Mouse (Mus musculus) hematopoietic stem cell, adult 5-6 weeks (primary cell): ENCODE measurements around the gene Agtpbp1. TPM values are rescaled to one million over a fixed set of nuclear protein-coding genes. Genes with fewer than 3 reads are reported as not detected.
A peak's percentile ranks its signal among the peaks of the same experiment; 100 is the strongest.

Source experiments
- ATAC-seq, 2 experiments: fragments of 125-278 bp in 1 of 2; replicated peaks in 1 of 2; 2 replicates each; pipeline ENCODE4 v1.8.0; 2016 to 2017; ENCODE audit warnings: inconsistent platforms in 2 of 2, mild to moderate bottlenecking in 2 of 2, moderate number of reproducible peaks in 2 of 2, low read depth in 1 of 2, moderate TSS enrichment in 1 of 2; ENCODE audit not compliant: low FRiP score in 2 of 2, poor library complexity in 2 of 2, severe bottlenecking in 2 of 2, insufficient read depth in 1 of 2, low TSS enrichment in 1 of 2
- total RNA-seq: library from RNA; stranded (forward); fragments of 172-1452, 232-1000 nt; gene quantifications from 2 replicates; pipeline ENCODE4 v1.2.3, GENCODE M21; 2017

Agtpbp1 gene
- total RNA-seq, 1 experiment from 2014 or later, result 42.8 TPM

DNA sequence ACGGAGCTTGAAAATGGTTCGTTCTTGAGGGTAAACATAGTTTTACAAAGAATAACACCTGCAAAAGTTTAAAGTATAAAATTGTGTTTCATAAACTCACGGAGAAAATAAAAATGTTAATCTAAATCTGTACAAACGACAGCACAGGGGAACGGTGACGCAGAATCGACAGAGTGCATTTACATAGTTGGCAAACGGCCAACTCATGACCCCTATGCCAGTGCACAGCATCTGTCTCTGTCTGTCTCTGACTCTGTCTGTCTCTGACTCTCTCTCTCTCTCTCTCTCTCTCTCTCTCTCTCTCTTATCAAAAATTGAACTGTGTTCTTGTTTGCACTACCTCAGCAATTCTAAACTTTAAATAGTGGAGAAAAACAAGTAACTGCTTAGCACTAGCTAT lies 110.1 kb downstream of the Agtpbp1 start:
- no peak for ATAC-seq

DNA sequence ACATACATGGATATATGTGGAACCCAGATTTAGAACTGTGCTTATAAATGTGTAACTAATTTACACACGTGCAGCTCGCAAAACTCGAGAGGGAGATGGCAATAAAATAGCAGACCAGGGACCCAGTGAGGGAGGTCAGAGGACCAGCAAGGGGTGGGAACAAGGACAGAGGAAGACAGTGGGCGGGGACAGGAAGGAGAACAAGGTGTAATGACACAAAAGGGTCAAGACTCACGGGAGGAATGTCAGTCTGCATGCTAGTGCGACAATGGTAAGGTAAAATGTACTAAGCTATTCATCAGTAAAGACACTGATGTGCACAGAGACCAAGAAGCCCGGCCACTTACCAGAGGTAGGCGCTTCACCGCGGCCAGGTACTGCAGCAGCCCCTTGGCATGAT lies 111.7 kb downstream of the Agtpbp1 start:
- ATAC-seq, result no peak

DNA sequence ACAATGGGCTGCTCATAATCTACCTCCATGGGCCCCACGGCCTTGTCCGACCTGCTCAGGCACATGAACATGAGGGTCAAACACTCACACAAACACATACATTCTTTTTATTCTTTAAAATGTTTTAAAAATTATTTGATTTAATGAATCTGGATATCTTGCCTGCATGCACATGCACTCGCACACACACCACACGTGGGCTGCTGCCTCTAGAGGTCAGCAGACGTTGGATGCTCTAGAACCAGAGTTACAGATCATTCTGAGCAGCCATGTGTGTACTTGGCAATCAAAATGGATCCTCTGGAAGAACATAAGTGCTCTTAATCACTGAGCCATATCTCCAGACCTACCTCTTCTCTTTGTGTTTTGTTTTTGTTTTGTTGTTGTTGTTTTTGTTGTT lies 112.8 kb downstream of the Agtpbp1 start:
- ATAC-seq, result no peak

DNA sequence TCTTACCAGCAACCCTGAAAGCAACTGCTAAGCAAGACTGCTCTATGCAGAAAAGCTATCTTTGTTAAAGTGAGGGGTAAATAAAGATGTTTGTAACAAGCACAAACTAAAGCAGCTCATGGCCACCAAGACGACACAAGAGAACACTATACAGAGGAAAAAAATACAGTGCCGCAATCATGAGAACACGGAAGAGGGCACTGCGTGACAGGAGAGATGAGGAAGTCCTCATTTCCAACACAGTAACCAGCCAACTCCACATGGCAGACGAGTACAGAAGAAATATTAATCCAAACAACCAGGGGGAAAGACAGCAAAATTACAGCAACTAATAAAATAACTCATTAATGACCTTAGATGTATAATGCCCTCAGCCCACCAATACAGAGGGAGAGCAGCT lies 115.3 kb downstream of the Agtpbp1 start:
- no peak for ATAC-seq

DNA sequence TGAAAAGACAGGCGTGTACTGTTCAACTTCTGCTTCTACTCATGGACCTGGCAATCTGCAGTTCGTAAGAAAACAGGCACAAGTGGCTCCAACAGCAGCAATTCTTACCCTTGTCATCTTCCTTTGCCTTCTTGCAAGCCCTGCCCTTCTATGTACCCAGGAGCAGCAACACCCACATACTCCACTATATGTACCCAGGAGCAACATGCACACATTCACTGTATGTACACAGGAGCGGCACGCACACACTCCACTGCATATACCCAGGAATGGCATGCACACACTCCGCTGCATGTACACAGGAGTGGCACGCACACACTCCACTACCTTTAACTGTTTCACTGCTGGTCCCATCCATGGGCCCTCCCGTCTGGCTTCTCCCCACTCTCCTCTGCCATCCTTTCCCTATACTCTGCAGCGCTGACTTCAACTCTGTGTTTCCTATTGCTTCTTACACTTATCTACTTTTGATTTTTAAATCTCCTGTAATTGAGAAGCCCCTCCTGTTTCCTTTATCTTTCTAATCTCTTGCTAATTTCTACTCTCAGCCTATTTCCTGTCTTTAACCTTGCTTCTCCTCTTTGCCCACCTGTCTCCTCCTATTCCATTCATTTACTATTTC lies 116.7 kb downstream of the Agtpbp1 start:
- no peak for ATAC-seq

DNA sequence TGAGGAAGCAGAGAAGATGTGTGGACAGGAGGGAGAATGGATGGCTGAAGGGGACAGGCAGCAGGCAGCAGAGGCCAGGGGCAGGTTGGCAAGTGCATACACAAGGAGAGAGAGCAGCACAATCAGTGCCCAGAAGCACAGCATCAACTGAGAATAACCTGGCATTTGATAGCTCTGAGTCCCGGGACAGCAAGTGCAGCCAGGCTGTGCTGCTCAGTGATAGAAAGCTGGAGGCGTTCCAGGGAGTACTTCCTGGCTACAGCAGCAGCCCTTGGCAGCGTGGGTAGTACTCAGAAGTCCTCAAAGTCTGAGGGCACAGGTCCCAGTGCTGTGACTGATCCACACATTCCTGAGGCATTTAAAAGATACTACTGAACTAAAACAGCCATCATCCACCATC lies 117.4 kb downstream of the Agtpbp1 start:
- ATAC-seq, result peak in 1 of 2 experiments; percentile 75; a peak in 2 of 4 replicates

DNA sequence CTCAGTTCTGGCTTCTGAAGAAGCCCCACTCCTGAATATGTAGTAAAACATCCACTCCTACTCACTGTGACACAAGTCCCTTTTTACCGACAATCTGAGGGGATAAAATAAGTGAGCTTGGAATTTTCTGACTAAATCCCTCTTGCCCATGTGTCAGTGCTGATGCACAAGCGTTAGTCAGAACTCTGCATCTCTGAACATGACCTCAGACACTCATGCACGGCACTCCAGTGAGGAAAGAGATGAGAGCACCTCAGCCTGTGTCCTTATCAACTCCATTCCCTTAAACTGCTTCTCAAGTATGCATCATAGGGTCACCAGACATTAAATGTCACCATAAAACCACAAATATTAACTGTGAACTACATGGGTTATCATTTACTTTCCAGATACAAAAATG lies 124.1 kb downstream of the Agtpbp1 start:
- ATAC-seq, result no peak

DNA sequence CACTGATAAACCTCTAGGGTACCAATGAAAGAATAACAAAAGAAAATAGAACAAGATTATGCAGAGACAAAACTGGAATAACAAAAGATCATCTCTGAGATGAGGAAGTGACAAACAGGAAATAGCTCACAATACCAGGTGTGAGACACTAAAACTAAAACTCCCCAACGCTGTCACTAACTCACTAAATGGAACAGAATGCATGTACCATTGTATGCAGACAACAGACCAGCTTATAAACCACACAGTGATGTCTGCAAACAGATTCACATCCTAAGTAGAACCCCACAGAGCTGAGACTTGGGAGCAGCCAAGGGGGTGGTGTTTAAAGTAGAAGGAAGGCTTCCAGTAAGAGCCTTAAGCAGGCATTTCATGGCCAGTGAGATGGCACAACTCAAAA lies 128.8 kb downstream of the Agtpbp1 start:
- ATAC-seq, result no peak; a peak in 1 of 4 replicates

DNA sequence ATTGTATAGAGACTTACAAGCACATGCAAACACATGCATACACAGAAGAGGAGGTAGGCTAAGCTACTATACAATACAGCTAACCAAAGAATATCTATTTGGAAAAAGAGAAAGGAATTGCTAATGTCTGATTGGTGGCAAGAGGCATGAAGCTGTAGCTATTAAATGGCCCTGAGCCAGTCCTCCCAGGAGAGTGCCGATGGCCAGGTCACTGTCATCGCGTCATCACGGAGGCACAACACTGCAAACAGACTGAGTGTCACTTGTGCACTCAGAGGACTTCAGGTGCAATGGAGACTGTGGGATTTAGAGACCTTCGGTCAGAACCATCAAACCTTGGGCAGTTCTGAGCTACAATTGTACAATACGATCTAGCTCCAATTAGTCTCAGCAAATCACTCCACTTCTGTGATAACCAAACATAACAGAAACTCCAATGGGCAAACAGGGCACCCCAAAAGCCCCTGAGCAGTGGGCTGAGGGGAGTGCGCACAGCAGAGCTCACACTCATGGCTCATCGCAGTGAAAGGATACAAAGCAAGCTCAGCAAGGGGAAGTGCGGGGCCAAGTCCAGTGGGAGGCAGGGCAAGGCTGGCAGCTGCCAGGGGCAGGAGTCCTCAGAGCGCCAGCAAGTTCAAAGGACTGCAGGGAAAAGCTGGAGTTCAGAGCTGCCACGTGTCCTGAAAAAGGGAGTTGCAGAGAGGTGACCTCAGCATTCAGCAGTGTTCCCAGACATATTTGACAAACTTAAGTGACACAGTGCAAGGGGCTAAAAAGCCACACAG lies 130.8 kb downstream of the Agtpbp1 start:
- ATAC-seq, result no peak

DNA sequence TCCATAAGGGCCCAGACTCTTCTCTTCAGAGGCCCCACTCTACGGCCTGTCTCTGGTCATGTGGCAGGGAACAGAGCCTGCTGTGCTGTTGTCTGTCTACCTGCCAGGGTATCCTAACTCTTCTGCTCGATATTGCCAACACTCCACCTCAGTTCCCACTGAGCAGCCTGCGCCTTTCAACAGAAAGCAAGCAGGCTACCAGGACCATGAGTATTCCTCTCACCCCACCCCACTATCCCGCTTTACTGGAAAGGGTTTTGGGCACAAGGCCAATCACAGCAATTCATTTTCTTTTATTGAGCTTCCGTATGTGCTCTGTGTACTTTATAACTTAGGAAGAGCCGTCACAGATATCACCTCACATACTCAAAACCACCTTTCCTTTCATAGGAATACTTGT lies 131.4 kb downstream of the Agtpbp1 start:
- no peak for ATAC-seq

DNA sequence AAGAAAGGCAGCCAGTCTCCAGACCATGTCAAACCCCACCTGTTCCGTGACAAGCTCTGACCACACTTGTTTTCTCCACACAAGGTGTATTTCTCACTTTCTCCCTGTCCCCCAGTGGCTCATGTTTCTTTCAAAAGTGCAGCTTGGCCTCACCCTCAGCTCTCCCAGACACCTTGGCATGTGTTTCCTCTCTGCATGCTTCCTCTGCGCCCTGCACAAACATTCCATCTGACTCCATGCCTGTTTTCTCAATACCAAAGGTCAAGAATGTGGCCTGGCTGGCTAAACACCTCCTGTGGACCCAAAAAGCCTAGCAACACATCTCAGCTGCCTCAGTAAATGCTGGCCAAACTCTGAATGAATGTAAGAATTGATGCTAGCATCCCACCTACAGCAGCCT lies 132.0 kb downstream of the Agtpbp1 start:
- ATAC-seq, result no peak

DNA sequence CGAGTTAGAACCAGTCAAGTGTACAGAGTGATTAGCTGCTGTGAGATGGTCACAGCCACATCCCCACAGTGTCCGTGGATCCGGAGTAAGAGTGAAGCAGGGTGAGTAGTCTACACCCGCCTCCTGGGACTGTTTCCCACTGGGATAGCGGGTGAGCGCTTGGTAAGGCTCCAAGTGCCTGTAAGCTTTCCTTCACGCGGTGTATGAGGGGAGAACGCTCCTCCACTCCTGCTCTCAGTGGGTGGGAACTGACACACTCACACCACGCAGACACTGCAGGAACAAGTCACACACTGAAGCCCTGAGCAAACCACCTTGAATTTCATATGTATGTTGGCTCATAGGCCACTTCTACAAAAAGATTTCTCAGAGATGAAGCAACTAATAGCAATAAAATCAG lies 134.2 kb downstream of the Agtpbp1 start:
- ATAC-seq, result no peak

DNA sequence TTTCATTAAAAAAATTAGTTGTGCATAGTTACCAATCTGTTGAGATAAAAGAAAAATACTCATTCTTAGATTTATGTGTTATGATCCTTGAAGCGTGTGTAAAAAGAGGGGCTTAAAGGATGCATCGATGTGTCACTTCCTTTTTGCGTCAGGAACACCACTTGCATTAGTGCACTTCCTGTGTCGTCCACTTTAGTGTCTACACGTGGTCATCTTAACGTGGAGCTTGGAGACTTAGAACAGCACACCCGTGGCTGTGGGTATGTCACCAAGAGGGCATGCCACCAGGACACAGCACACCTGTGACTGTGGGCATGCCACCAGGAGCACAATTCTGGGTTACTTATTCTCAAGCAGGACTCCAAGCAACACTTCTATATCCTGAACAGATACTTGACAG lies 137.9 kb downstream of the Agtpbp1 start:
- ATAC-seq, result peak in 1 of 2 experiments; percentile 42; a peak in 1 of 4 replicates

DNA sequence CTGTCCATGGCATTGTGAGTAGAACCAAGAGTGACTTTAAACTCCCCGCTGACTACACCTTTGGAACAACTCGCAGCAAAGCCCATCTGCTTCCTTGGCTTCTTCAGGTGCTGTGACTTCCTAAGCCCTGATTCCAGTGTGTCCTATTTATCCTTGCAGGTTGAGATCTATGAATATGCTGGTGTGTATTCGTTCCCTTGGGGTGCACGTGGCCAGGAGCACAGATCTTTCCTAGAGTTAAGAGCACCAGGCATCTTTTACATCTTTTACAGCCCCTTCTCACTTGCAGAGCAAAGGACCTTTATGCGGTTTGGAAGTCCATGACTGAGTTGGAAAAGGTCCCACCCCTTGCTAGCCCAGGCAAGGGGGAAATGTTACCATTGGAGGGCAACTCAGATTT lies 139.8 kb downstream of the Agtpbp1 start:
- no peak for ATAC-seq

DNA sequence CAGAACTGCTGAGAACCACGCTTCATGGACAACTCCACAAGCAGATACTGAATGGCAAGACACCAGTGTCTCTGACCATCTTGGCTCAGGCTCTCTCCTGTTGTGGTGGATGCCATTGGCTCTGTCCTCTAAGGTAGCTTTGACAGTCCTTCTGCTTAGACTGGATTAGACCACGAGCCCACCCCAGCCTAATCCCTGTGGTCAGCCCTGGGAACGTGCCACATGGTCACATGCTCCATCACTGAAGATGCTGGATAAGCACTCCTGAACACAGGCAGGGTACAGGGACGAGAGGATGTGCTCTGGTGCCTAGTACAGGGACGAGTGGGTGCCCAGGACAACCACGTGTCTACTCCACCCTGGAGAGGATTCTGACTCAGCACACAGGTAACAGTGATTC lies 140.7 kb downstream of the Agtpbp1 start:
- ATAC-seq, result no peak

DNA sequence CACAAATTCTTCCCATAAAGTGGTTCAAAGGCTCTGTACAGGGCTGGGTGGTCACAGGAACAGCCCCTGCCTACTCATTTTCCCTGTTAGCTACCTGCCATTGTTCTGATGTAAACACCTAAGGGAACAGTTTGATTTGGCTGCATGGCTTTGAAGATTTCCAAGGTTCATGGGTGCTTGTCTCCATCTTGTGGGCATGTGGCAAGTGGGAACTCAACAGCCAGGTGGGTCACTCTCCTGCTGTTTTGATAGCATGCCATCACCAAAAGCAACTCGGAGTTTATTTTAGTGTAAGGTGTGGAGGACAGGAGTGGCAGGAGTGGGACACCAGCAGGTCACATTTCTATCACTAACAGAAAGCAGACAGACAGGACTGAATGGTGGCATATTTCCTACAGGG lies 145.3 kb downstream of the Agtpbp1 start:
- ATAC-seq, result no peak

DNA sequence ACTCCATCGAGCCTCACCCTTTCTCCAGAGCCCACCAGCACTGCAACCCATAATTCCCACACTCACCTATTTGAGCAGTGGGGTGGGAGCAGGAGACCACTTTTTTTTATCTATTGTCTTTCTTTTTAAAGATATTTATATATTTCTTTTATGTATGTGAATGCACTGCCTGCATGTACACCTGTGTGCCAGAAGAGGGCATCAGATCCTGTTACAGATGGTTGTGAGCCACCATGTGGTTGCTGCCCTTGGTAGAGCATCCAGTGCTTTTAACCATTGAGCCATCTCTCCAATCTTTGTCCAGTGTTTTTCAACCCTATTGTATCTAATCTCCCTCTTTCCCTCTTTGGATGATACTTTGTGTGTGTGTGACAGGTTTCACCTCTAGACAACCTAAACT lies 150.5 kb downstream of the Agtpbp1 start:
- ATAC-seq, result no peak

DNA sequence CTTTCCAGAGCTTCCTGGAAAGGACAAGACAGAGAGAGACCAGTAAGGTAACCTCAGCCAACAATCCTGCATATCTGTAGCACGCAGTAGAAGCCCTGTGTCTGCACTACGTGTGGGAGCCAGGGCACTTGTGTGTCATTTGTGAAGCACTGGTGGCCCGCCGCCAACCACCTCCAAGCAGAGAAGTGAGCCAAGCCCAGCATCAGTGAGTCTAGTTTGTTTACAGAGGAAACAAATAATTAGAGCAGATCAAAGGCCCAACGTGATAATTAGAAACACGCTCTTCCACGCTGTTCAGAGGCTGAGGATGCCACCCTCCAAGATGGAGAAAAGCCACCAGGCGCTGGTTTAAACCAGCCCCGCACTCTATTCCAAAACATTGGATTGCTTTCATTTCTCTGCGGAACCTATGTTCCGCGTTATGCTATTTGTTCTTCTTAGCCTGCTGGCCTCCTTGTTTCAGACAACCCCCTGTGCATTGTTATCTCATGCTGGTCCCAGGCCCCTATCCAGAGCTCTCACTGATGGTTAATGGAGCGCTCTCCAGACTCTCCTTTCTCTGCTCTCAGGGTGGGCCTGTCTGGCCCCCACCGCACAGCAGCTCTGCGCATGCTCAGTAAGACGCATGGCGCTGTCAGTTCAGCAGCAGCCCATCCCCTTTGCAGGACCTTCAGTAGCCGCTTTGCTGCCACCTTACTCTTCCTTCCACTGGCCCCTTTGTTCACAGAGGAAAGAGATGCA lies 153.7 kb downstream of the Agtpbp1 start:
- no peak for ATAC-seq
